Mouse (Mus musculus) megakaryocyte, embryonic 14.5 days (primary cell): ENCODE results near the gene Psma5.
"Not testable (repeated sequence)": the region's sequence is repeated elsewhere in the genome, so short reads cannot be mapped to it uniquely, and the experiment has no call there.

Experiments used
- FLI1 ChIP-seq: IDR thresholded peaks from 2 replicates; pipeline ENCODE4 v1.6.1; 2012; ENCODE audit warnings: low read length, inconsistent platforms, mixed read lengths
- GATA1 ChIP-seq: IDR thresholded peaks from 3 replicates; pipeline ENCODE4 v1.6.1; 2012; ENCODE audit warnings: mixed read lengths, low read length, inconsistent platforms, borderline replicate concordance

GRCm38 (mm10) chr3:108279495-108279894, 22.8 kb downstream of the Psma5 start:
- not testable (repeated sequence) for TF ChIP-seq GATA1, FLI1
